Mouse (Mus musculus) kidney, embryonic 16.5 days (tissue): ENCODE data around the gene Krt15. TPM values are rescaled to one million over a fixed set of nuclear protein-coding genes. Genes with fewer than 3 reads are reported as not detected.
A peak's percentile ranks its signal among the peaks of the same experiment; 100 is the strongest.

Source experiments
- ATAC-seq: fragments of 200-750 bp; cut with Nextera tagmentation; 2 replicates; pipeline ENCODE4 v1.8.0; 2017; ENCODE audit warnings: moderate TSS enrichment; ENCODE audit not compliant: low FRiP score, low TSS enrichment
- H3K27ac ChIP-seq: fragments of 300-500 bp; sonication (generic); 2 replicates; pipeline ENCODE4 v1.5.1; 2014; ENCODE audit warnings: low read length
- H3K27me3 ChIP-seq: fragments of 300-500 bp; sonication (generic); 2 replicates; pipeline ENCODE4 v1.6.1; 2014; ENCODE audit warnings: low read length, control low read depth, mixed read lengths; ENCODE audit not compliant: insufficient read depth
- H3K36me3 ChIP-seq: fragments of 300-500 bp; sonication (generic); 2 replicates; pipeline ENCODE4 v1.6.1; 2014; ENCODE audit warnings: low read length, control low read depth, mixed read lengths; ENCODE audit not compliant: insufficient read depth
- H3K4me1 ChIP-seq: fragments of 300-500 bp; sonication (generic); 2 replicates; pipeline ENCODE4 v1.6.1; 2014; ENCODE audit warnings: low read length, control low read depth, mixed read lengths; ENCODE audit not compliant: insufficient read depth
- H3K4me2 ChIP-seq: fragments of 300-500 bp; sonication (generic); replicated peaks from 2 replicates; pipeline ENCODE4 v1.6.1; 2014; ENCODE audit warnings: low read depth, low read length
- H3K4me3 ChIP-seq: fragments of 300-500 bp; sonication (generic); 2 replicates; pipeline ENCODE4 v1.5.1; 2014; ENCODE audit warnings: mild to moderate bottlenecking, low read length
- H3K9ac ChIP-seq: fragments of 300-500 bp; sonication (generic); replicated peaks from 2 replicates; pipeline ENCODE4 v1.6.1; 2014; ENCODE audit warnings: low read length
- H3K9me3 ChIP-seq: fragments of 300-500 bp; sonication (generic); 2 replicates; pipeline ENCODE4 v1.6.1; 2016; ENCODE audit warnings: low read length, control low read depth
- WGBS: fragments of 180-500 bp; shearing (Covaris S2); extraction: QIAGEN DNeasy Blood & Tissue Kit; methylation state at CpG from one replicate; pipeline ENCODE4 v1.1.7; 2014; 5-methylcytosine and 5-hydroxymethylcytosine counted together
- polyA plus RNA-seq: library from polyadenylated mRNA; unstranded; fragments of >200 nt; fragmentation: Nextera tagmentation; extraction: Ambion mirVana; gene quantifications from 2 replicates; pipeline ENCODE4 v1.2.1, GENCODE M21; 2015

Krt15 gene
- polyA plus RNA-seq, 1 experiment from 2014 or later = 3.8 TPM

DNA sequence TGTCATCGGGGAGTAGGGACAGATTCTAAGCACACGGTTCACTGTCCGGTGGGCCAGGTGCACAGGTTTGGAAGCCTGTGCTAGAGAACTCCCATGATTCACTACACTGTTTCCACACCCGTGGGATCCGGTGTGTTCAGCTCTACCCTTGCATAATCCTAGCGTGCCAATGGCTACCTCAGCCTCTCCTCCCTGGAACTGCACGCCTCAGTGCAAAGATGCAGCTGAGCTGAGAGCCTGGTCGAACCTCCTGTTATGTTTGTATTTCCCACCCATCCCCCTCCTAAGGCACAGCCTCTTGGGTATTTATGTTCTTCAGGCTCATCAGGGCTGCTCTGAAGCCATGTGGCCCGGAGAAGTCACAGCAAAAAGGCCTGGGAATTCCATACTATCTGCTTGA, 37.9 kb downstream of the Krt15 start:
- Histone ChIP-seq H3K4me3 (no peak overlapping the region), H3K36me3 (no peaks in the 10 kb centered on the region), H3K9me3 (no peaks in the 10 kb centered on the region), H3K4me1 (peaks cover 13% of the 10 kb centered on the region), H3K27me3 (no peaks in the 10 kb centered on the region), H3K9ac (no peak overlapping the region), H3K4me2 (no peak overlapping the region), H3K27ac (0 out of 2 replicates have a peak overlapping the region, but pooled peaks have one; percentile 44)
- 33% methylated on average over 9 of the region's 9 CpGs for WGBS
- ATAC-seq = peak; percentile 86

DNA sequence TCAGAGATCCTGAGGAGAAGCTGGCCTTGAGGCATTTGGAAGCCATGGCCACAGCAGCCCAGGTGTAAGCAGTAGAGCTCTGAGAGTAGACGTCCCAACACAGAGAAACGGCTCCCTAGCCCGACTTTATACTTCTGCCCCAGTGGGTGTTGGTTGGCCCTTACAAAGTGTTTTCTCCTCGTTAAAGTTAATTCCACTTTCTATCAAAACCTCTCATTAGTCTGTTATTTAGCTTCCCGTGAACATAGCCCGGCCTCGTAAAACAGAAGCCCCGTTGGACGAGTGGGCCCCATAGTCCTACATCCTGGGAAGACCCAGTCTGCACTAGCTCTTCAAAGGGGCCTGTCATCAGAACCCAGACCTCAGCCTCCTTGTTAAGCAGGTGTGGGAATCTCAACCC, 39.6 kb downstream of the Krt15 start, which contains the start of gene Krt35:
Gene Krt35 (minus strand): TSS at position 101 of the 400 bp plus-strand sequence.
- no peak for ATAC-seq

GRCm38 (mm10) chr11:100088378-100089025, 47.2 kb downstream of the Krt15 start:
- H3K9ac ChIP-seq = no peak overlapping the region
- no peak overlapping the region for H3K4me3 ChIP-seq
- 62% methylated on average over 7 of the region's 7 CpGs for WGBS
- no peaks in the 10 kb centered on the region; the same call in 1 of the 2 replicates for H3K9me3 ChIP-seq
- H3K4me2 ChIP-seq = no peak overlapping the region
- H3K27me3 ChIP-seq = no peaks in the 10 kb centered on the region
- ATAC-seq = no peak
- H3K36me3 ChIP-seq = no peaks in the 10 kb centered on the region
- 0 out of 2 replicates have a peak, but pooled peaks cover 3% of the 10 kb centered on the region for H3K4me1 ChIP-seq
- H3K27ac ChIP-seq = no peak overlapping the region

More for the DNA sequence above, 39.6 kb downstream of the Krt15 start, which contains the start of gene Krt35:
- no peaks in the 10 kb centered on the region for H3K36me3 ChIP-seq
- H3K4me3 ChIP-seq = no peak within 1 kb of the TSS
- H3K27ac ChIP-seq = no peak within 1 kb of the TSS
- H3K9me3 ChIP-seq = no peaks in the 10 kb centered on the region
- 66% methylated on average over 9 of the region's 9 CpGs for WGBS
- no peak within 1 kb of the TSS for H3K9ac ChIP-seq
- H3K27me3 ChIP-seq = no peaks in the 10 kb centered on the region
- H3K4me1 ChIP-seq = peaks cover 17% of the 10 kb centered on the region
- no peak within 1 kb of the TSS for H3K4me2 ChIP-seq

DNA sequence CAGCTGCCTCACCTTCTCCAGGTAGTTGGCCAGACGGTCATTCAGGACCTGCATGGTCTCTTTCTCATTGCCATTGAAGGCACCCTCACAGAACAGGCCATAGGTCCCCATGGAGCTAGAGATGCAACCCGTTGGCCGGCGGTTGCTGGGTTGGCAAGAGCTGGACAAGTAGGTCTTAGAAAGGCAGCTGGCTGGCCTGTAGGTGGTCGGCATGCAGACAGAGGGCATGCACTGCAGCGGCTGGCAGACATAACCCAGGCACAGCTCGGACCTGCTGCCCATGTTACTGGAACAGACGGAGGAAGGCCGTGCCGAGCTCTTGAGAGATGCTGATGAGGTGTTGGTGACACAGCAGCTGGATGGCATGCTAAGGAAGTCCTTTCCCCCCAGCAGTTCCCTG, 47.9 kb downstream of the Krt15 start, which contains the start of gene Krt32:
Gene Krt32 (minus strand): TSS at position 366 of the 400 bp plus-strand sequence.
- H3K4me3 ChIP-seq = no peak within 1 kb of the TSS
- 94% methylated on average over 10 of the region's 10 CpGs for WGBS
- H3K4me1 ChIP-seq = 0 out of 2 replicates have a peak, but pooled peaks cover 3% of the 10 kb centered on the region
- H3K27me3 ChIP-seq = no peaks in the 10 kb centered on the region
- H3K36me3 ChIP-seq = no peaks in the 10 kb centered on the region
- no peaks in the 10 kb centered on the region; the same call in 1 of the 2 replicates for H3K9me3 ChIP-seq
- H3K9ac ChIP-seq = no peak within 1 kb of the TSS
- ATAC-seq = no peak
- H3K27ac ChIP-seq = no peak within 1 kb of the TSS
- no peak within 1 kb of the TSS for H3K4me2 ChIP-seq

Other genes with a start within 250 kb of the Krt15 start
- gene Krtap31-1, start 228.0 kb downstream of the Krt15 start, polyA plus RNA-seq = not detected in 2 replicates
- gene Gm11565, start 221.2 kb downstream of the Krt15 start, polyA plus RNA-seq = not detected in 2 replicates
- not detected in 2 replicates for gene Krtap31-2, start 199.6 kb downstream of the Krt15 start, polyA plus RNA-seq
- not detected in 2 replicates for gene Krtap9-5, start 187.5 kb downstream of the Krt15 start, polyA plus RNA-seq
- not detected in 2 replicates for gene Krtap29-1, start 156.9 kb downstream of the Krt15 start, polyA plus RNA-seq
- gene Krtap16-1, start 149.3 kb downstream of the Krt15 start, polyA plus RNA-seq = not detected in 2 replicates
- not detected in 2 replicates for gene Krtap17-1, start 141.9 kb downstream of the Krt15 start, polyA plus RNA-seq
- not detected in 2 replicates for gene Krt33a, start 119.7 kb downstream of the Krt15 start, polyA plus RNA-seq
- gene Krt33b, start 106.1 kb downstream of the Krt15 start, polyA plus RNA-seq = 0.10 TPM in 1 of 2 replicates, not detected in the other
- not detected in 2 replicates for gene Krt34, start 94.4 kb downstream of the Krt15 start, polyA plus RNA-seq
- gene Krt31, start 85.4 kb downstream of the Krt15 start, polyA plus RNA-seq = not detected in 2 replicates
- gene Krt32, start 47.7 kb downstream of the Krt15 start, polyA plus RNA-seq = not detected in 2 replicates
- gene Krt35, start 39.7 kb downstream of the Krt15 start, polyA plus RNA-seq = not detected in 2 replicates
- 1.1 and 1.6 TPM in 2 replicates for gene Krt36, start 30.3 kb downstream of the Krt15 start, polyA plus RNA-seq
- 0.36 and 0.37 TPM in 2 replicates for gene Krt13, start 14.4 kb downstream of the Krt15 start, polyA plus RNA-seq
- 96.4 and 105 TPM in 2 replicates for gene Krt19, start 12.7 kb upstream of the Krt15 start, polyA plus RNA-seq
- gene Krt9, start 57.3 kb upstream of the Krt15 start, polyA plus RNA-seq = not detected in 2 replicates
- 0.90 and 1.7 TPM in 2 replicates for gene Krt14, start 71.6 kb upstream of the Krt15 start, polyA plus RNA-seq
- not detected in 2 replicates for gene Krt16, start 113.0 kb upstream of the Krt15 start, polyA plus RNA-seq
- 0.30 and 0.32 TPM in 2 replicates for gene Krt17, start 125.1 kb upstream of the Krt15 start, polyA plus RNA-seq
- gene Krt42, start 133.9 kb upstream of the Krt15 start, polyA plus RNA-seq = not detected in 2 replicates
- gene Eif1, start 184.0 kb upstream of the Krt15 start, polyA plus RNA-seq = 1,403 and 1,568 TPM in 2 replicates
- gene Gast, start 198.5 kb upstream of the Krt15 start, polyA plus RNA-seq = not detected in 2 replicates
- gene Hap1, start 220.2 kb upstream of the Krt15 start, polyA plus RNA-seq = 15.5 and 18.6 TPM in 2 replicates